Mouse (Mus musculus): ENCODE measurements around the gene 1700012A03Rik.

The 1700012A03Rik gene

DNA sequence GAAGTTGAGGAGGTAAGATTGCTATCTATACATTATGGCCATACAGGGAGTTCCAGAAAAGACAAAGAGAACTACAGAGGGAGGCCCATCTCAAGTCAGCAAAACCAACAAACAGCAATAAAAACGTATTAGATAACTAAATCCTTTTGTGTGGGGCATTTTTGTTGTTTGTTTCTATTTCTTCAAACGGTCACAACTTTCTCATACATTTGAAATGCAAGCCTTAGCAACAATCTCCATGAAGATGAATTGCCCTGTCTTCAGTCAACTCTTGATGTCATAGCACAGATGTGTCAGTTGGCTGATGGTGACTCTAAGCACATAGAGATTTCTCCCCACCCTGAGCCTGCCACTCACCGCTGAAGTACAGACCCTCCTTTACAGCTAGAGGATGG, at the start of gene 1700012A03Rik:
1700012A03Rik (plus strand) TSS at position 296 of the 395 bp plus-strand sequence.
- no peak for DNase-seq (ENCODE audit: low spot score in 2 of 2)

DNA sequence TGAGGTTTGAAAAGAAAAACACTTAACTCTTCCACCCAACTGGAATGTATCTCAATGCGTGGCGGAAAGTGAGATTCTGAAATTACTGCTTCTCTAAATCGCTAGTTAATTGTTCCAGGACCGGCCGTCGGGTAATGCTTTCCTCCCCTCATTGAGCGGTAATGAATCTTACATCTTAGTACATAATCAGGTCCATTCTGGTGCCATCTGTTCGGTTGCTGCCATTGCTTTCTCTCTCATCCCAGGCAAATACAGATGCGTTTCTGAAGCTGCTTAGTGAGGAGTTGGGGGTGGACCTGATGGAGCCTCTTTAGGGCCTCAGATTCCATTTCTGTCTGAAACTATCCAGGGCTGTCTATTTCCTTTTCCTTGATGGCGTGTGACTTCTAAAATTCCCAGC, 45.8 kb upstream of the 1700012A03Rik start:
- DNase-seq (ENCODE audit: low spot score in 2 of 2), result no peak

DNA sequence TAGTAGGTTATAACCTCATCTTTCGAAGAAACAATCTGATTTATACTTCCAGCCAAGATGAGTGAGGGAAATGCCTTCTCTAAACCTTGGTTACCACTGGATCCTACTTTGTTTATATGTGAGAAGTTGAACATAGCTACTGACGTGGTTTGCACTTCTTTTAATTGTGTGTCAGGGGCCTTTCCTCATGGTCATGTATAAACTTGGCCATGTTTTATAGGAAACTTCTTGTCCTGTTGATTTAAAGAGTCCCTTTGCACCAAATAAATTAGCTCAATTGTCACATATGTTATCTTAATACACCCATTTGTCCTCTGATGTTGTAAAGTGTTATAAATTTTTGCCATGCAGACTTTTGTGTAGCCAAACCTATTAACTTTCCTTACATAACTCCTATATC, 44.1 kb upstream of the 1700012A03Rik start:
- DNase-seq (ENCODE audit: low spot score in 2 of 2), result no peak

DNA sequence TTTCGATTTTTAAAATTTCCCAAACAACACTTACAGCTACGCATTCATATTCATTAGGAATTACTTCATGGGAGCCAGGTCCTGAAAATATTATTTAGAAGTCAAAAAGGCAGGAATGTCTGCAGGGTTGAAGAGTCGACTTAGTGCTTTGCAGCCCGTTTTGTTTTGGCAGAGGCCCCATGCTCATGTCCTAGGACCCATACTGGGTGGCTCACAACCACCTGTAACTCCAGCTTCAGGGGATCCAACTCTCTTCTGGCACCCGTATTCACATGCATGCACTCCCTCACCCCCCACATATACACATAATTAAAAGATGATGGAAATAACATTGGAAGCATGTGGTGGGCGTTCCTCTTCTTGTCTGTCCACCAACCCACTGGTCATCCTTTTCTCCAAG, 43.7 kb upstream of the 1700012A03Rik start:
- DNase-seq (ENCODE audit: low spot score in 2 of 2), result no peak

DNA sequence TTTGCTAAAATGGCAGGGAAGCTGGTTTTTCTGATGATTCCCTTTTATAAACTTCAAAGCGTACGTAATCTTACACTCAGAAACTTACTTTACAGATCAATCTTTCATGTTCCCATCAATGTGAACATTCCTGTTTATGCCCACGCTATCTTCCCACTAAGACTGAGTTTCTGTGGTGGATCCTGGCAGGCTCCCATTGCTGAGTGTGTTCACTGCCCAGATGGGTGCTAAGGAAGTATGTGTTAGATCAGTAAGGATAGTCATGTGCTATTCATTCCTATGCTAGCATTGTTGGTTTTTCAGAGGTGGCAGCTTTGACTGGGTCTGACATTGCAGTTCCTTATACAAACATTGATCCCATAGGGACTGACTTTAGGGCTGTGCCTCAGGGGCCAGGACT, 42.7 kb upstream of the 1700012A03Rik start:
- no peak for DNase-seq (ENCODE audit: low spot score in 2 of 2)

DNA sequence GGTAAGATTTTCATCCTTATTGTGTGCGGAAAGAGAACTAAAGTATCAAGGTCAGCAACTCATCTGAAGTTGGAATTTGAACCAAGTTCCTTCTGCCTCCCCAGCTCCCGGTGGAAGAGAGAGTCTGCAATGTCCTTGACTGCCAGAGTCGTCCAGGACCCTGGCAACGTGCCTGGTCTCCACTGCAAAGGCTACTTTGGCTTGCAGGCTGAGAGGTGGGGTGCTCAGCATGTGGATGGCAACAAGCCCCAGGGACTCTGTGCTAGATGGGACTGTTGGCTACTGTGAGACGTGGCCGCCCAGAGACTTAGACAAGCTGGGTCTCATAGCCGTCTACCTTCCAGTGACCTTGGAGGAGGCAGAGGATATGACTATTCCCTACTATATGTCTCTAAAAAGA, 33.2 kb upstream of the 1700012A03Rik start:
- no peak for DNase-seq (ENCODE audit: low spot score in 2 of 2)

DNA sequence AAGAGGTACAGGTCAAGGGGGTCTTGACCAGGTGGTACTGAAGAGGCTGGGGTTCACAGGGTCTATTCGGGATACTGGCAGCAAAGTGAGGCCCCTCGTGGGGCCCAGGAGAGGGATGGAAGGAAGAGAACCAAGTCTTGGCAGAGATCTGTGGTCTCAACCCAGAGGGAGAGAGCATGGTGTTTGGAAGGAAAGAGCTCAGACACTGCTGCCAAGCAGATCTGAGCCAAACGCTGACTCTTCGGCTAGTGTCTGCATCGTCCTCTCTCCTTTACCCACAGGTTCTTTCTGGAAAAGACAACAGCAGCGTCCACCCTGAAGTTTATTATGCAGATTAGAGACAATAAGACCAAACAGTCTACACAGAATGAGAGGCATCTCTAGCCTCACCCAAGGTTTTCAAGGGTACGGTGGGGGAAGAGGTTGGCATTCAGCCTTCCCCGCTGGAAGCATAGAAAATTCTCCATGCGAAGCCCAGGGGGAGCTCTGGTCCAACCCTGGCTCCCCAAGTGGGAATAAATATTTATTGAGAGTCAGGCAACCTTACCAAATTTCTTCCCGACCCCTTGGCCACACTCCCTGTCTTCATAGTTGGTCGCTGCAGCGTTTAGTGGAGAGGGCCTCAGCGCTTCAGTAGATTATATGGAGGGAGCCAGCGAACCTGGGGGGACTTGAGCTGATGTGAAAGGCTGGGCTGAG, 32.5 kb upstream of the 1700012A03Rik start:
- DNase-seq (ENCODE audit: low spot score in 2 of 2), result no peak

DNA sequence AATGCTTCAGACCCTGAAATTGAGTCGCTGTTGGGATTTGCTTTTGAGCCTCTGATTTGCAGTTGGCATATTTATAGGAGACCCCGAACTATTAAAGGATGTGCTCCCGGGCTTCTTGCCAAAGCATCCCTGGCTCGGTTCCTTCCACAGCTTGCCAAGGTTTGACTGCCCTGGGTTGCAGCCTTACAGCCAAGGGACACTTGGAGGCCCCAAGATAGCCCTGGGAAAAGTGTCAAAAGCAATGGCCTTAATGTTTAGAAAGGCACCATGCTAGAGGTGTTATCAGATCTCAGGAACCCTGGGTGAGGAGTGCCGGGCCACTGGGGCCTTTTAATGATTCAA, 32.0 kb upstream of the 1700012A03Rik start:
- DNase-seq (ENCODE audit: low spot score in 2 of 2), result no peak

DNA sequence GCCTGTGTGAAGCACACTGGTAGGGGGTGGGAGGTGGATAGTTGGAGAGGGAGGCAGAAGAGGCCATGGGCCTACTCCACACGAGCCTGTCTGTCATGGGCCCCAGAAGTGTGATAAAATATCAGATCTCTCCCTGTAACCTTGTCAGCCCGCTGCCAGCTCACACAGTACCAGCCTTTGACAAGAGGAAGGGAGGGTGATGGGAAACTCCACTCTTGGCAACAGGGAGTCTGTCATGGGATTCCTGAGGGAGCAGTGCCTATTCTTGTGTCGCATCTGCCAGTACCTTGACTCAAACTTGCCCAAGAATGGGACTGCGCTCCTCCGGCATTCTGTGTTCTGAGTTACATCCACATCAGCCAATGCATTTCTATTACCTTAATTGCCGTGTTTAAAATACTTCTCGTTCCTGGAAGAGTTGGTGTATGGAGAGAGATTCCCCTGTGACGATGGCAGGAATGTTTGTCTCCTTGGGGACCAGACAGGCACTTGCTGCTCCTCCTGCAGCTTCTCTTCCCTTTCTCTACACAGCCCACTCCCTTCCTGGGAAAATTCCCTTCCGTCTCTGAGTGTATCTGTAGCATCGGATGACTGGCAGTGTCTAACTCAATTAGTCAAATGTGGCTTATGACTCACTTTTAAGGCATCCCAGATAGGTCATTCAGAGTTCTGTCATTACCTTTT, 28.1 kb upstream of the 1700012A03Rik start:
- no peak for DNase-seq (ENCODE audit: low spot score in 2 of 2)

DNA sequence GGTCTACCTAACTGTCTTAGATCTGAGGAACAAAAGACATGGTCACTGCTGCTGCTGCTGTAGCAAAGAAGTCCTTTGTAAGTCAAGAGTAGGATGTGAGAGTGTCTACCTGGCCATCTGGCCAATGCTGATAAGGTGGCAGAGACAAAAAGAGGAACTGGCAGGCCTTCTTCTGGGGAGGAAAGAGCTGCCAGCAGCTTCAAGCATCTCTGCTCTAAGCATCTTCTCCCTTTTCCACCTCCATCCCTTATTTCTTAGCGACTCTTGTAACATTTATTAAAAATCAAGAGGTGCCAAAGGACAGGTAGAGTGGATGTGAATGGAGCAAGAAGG, 27.5 kb upstream of the 1700012A03Rik start:
- DNase-seq (ENCODE audit: low spot score in 2 of 2), result no peak

DNA sequence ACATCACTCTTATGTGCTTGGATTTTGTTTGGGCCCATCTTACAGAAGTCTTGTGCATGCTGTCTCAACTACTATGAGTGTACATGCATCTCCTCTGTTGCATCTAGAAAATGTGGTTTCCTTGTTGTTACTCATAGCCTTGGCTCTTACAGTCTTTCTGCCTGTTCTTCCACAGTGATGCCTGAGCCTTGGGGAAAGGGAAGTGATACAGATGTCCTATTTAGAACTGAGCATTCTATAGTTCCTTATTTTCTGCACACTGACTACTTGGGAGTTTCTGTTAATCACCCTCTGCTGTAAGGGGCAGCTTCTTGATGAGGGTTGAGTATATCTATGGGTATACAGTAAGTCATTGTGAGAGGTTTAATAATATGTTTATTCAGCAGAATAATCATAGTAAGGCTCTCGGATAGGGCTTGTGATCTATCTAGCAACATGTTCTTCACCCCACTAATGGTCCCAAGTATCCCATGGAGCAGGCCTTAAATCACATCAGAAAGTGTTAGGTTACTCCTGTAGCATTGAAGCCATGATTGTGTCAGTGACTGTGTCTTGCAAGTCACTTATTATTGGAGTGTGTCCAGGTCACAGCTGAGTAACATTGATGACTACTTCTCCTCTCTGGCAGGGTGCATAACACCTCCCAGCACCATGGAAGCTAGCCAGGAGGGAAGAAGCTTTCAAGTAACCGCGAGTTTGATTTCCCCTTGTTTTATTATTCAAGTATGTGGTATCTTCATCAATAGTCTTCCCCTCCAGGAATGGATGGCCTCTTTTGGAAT, 21.6 kb upstream of the 1700012A03Rik start:
- no peak for DNase-seq (ENCODE audit: low spot score in 2 of 2)

DNA sequence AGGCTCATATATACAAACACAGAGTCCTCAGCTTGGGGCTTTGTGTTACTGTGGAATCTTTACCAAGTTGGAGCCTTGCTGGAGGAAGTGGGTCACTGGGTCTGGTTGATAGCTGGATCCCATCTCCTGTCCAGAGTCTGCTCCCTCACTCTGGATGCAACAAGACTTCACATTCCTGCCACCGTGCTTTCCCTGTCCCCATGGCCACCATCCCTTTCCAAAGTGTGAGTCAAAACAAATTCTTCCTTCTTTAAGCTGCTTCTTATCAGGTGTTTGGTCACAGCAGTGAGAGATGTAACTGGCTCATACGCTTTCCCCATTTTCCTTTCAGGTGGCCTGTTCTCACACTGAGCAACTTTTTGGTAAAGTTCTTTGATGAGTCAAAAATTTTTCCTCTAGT, 15.8 kb upstream of the 1700012A03Rik start:
- no peak for DNase-seq (ENCODE audit: low spot score in 2 of 2)

DNA sequence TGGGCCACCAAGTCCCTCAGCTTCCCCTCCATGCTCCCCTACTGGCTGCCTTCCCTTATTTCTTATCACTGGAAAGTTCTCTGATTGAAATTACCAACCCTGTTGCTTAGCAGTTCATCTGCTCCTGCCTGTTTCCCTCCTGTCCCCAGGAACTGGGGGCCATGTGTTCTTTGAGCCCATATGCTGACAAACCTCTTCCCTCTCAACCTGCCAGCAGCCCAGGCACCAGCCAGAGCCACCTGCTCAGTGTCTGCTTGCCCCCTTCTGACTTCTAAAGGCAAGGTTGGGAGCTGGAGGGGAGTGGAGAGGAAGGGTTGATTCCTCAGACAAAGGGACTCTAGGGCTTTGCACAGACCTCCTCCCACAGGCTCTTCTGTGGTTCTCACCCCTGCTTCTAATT, 4.7 kb upstream of the 1700012A03Rik start:
- DNase-seq (ENCODE audit: low spot score in 2 of 2), result no peak

DNA sequence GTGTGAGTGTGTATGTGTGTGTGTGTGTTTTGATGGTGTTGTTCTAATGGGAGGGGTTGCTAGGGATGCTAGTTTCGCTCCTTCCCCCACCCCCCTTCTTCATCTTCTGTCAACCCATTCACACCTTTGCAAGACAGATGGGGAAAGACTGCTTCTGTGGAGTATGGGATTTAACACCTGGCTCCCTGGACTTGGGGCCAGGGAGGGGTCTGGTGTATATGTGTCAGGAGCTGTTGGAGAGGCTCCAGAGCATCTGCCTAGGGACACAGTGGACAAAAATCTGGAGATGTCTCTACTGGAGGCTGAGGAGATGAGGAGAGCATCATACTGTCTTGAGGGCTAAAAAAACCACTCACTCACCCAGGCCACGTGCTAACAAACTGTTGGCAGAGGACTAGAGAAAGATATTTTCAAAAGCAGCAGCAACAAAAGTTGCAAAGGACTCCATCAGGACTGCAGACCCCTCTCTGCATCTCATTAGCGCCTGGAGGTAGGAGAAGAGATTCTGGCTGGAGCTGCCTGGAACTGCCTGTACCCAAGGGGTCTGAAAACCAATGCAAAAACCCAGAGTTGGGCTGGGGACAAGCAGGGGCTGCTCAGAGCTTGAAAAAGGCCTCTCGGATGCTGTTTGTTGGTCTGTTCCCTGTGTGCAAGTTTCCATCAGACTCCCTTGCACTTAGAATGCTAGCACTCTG, 643 bp upstream of the 1700012A03Rik start:
- no peak for DNase-seq (ENCODE audit: low spot score in 2 of 2)

DNA sequence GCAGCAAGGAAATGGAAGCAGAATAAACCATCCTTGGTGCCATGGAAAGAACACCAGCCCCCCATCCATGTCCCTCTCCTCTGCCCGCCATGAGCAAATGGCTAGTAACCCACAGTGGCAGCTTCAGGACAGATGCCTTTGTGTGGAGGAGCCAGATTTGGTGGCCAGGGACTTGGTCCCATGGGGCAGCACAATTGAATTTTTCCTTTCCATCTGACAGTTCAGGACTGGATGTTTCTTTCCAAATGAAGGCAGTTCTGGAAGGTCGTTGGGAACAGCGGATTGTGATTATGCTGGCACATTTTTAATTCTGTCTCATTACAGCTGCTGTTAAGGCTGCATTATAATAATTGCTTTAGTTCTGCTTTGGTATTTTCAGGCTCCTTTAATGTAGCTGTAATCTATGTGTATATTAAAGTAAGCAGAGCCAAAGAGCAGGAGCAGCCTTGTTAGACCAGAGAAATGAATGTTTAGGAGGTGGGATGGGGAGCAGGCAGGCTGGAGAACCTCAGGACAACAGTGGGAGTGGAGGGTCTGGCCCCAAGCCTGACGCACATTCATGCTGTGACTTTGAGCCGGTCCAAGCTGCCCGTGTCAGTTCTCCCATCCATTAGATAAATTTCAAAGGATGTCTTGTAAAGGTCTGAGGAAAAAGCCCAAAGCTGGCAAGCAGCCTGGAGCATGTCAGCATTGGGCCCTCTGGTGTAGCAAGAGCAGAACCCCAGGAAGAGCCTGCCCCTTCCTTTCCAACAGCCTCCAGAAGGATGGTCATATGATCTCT, 2.3 kb downstream of the 1700012A03Rik start:
- no peak for DNase-seq (ENCODE audit: low spot score in 2 of 2)

DNA sequence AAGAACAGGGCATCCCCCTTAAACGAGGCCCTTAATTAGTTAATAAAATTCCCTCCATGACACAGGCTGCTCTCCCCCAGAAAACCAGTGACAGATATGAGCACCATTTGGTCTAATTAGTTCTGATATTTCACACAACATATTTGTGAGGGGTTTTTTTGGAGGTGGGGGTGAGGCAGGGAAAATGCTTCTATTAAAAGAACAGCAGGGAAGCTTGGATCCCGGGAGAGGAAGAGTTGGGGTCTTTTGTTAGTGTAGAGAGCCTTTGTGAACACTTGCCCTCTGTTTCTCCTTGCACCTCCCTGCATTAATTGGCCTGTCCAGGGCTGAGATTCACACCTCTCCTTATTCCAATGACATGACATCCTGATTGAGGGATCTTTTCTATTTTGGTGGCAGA, 6.5 kb downstream of the 1700012A03Rik start:
- DNase-seq (ENCODE audit: low spot score in 2 of 2), result peak; percentile 3 to 25

DNA sequence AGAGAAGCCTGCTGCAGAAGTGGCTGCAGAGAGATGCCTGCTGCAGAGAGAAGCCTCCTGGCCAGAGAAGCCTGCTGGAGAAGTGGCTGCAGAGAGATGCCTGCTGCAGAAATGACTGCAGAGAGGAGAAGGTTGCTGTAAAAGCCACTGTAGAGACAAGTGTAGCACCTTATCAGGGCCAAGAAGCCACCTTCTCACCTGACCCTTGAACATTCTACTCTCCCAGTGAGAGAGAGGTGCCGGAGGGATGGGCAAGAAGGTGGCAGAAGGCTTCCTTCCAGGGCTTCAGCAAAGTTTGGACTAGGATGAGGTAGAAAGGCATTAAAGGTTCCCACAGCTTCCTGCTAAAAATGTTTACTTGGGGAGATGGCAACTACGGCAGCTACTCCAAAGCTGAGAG, 8.5 kb downstream of the 1700012A03Rik start:
- DNase-seq (ENCODE audit: low spot score in 2 of 2), result peak; percentile 4 to 17

DNA sequence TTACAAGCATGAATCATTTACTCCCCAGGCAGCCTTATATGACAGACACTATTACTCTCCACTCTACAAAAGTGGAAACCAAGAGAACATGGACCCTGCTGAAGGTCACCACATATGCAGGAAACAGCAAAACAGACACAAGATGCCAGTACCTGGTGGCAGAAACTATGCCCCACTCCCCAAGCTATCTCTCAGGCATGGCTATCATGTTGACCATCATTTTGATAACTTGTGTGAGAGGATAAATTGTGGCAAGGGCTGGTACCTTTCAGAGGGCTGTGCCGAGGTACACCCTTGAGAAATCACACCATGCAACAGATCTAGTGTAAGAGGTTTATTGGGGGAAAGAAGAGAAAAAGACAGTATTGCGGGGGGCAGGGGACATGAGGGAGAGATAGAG, 10.6 kb downstream of the 1700012A03Rik start:
- no peak for DNase-seq (ENCODE audit: low spot score in 2 of 2)

DNA sequence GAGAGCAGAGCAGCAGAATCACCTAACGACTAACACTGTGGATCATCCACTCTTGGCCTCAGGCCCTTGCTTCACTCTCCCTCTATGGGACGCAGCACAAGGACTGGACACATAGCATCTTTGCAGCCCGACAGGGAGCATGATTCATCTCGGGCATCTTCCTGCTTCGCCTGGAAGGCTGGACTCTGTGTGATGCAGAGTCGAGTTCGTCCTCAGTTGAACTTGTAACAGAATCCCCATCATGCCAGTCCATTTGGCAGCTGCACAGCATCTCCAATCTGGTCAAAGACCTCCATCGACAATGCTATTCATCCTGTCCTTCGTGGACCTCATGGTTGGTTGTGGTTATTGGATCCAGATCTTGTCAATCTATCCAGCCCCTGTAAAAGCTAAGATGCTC, 11.2 kb downstream of the 1700012A03Rik start:
- DNase-seq (ENCODE audit: low spot score in 2 of 2), result no peak

DNA sequence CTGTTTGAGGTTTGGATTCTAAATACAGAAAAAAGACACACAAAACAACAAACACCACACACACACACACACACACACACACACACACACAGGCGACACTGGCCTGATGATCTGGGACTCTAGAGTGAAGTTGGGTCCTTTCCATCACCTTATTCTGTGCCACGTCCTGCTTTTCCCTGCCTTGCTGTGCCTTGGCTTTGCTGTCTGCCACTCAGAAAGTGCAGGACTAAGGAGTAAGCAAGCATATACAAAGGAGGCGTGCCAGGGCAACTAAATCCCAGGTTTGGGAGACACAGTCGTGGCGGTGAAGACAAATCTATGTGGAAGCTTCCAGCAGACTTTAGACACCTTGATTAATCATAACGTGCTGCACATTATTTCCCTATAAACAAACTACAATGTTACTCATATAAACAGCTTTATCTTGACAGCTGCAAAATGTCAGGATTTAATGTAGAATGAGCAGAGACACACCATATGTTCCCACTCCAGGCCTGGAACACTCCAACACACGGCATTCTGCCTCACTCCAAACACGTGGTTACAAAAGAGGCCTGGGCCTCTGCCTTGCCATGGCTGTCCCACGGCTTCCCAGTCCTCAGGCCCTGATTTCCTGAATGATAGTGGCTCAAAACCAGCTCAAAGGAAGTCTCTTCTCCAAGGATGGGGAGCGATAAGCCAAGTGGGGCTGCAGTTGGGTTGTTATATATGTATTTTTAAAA, 15.9 kb downstream of the 1700012A03Rik start:
- peak in 1 of 2 experiments; percentile 7 for DNase-seq (ENCODE audit: low spot score in 2 of 2)

DNA sequence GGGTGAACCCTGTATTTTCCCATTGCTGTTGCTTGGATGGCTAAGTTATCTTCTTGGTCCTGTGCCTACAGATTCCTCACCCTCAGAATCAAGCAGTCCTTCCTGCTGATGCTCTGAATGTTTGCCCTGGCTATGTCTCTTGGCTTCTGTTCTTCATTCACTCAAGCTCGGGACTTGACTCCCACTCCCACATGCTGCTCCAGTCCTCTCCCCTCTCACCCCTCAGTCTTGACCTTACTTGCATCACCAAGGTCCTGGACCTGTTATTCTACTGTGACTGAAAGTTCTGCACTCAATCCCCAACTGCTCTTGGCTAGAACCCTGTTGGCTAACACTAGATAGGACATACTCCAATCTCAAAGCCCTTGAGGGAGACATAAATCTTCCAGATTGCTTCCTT, 22.1 kb downstream of the 1700012A03Rik start:
- DNase-seq (ENCODE audit: low spot score in 2 of 2), result peak in 1 of 2 experiments; percentile 8

Data from spleen, postnatal 4 days (tissue).